Mouse (Mus musculus) forebrain, embryonic 16.5 days (tissue): ENCODE results near the gene Nomo1. TPM values are rescaled to one million over a fixed set of nuclear protein-coding genes. Genes with fewer than 3 reads are reported as not detected.

Source experiments
- ATAC-seq: fragments of 200-750 bp; cut with Nextera tagmentation; 2 replicates; pipeline ENCODE4 v1.8.0; 2017; ENCODE audit warnings: mild to moderate bottlenecking, moderate library complexity
- H3K27ac ChIP-seq: fragments of 300-500 bp; sonication (generic); 2 replicates; pipeline ENCODE4 v1.5.1; 2014; ENCODE audit warnings: low read length, control low read depth
- H3K27me3 ChIP-seq: fragments of 300-500 bp; sonication (generic); replicated peaks from 2 replicates; pipeline ENCODE4 v1.6.1; 2014; ENCODE audit warnings: low read length; ENCODE audit not compliant: control insufficient read depth, insufficient read depth
- H3K36me3 ChIP-seq: fragments of 300-500 bp; sonication (generic); 2 replicates; pipeline ENCODE4 v1.6.1; 2014; ENCODE audit not compliant: control insufficient read depth, insufficient read depth
- H3K4me1 ChIP-seq: fragments of 300-500 bp; sonication (generic); replicated peaks from 2 replicates; pipeline ENCODE4 v1.6.1; 2014; ENCODE audit warnings: low read length; ENCODE audit not compliant: control insufficient read depth, insufficient read depth
- H3K4me2 ChIP-seq: fragments of 300-500 bp; sonication (generic); 2 replicates; pipeline ENCODE4 v1.6.1; 2014; ENCODE audit warnings: mild to moderate bottlenecking, low read length, control low read depth
- H3K4me3 ChIP-seq: fragments of 300-500 bp; sonication (generic); replicated peaks from 2 replicates; pipeline ENCODE4 v1.5.1; 2014; ENCODE audit warnings: mild to moderate bottlenecking, low read length, control low read depth
- H3K9ac ChIP-seq: fragments of 300-500 bp; sonication (generic); replicated peaks from 2 replicates; pipeline ENCODE4 v1.6.1; 2014; ENCODE audit warnings: low read depth, low read length, control low read depth
- H3K9me3 ChIP-seq: fragments of 300-500 bp; sonication (generic); 2 replicates; pipeline ENCODE4 v1.6.1; 2016; ENCODE audit warnings: low read length; ENCODE audit not compliant: control insufficient read depth
- WGBS: fragments of 180-500 bp; shearing (Covaris S2); extraction: QIAGEN DNeasy Blood & Tissue Kit; methylation state at CpG from one replicate; pipeline ENCODE4 v1.1.7; 2014; 5-methylcytosine and 5-hydroxymethylcytosine counted together
- polyA plus RNA-seq: library from polyadenylated mRNA; unstranded; fragments of >200 nt; fragmentation: Nextera tagmentation; extraction: Ambion mirVana; gene quantifications from 2 replicates; pipeline ENCODE4 v1.2.1, GENCODE M21; 2015

Gene Nomo1
- polyA plus RNA-seq: 46.0 and 47.1 TPM in 2 replicates

DNA sequence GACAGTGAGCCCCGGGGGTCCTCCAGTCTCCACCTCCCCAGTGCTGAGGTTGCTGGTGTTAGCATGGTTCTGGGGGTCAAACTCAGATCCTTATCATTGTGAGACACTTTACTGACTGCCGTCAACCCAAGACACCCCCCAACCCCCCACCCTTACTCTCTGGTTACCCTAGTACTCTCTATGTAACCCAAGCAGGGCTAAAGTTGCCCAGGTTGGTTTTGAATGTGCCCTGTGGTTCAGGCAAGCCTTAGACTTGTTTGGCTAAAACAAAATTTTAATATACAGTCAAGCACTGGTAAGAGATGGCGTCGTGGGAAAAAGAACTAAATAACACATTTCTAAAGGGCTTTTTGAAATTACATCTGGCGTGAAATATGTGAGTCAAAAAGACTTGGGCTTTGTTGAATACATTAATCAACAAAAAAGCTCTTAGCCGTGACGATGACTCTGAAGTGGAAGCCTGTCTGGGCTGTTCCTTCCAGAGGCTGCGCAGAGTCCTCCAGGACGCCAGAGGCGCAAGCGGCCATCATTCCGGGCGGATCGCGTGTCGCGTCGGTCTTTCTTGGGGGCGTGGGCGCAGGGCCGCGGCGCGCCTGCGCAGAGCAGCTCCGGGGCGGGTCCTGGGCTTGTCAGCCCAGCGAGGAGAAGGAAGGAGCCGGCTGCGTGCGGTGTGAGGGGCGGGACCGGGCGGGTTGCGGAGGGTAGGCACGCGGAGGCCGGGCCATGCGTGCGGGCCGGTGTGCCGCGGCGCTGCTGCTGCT is at the start of gene Nomo1:
Gene Nomo1, plus strand, starts transcription at position 590 of the 761 bp plus-strand sequence.
- WGBS: 8% methylated on average over 38 of the region's 44 CpGs
- Histone ChIP-seq H3K36me3 (no peaks in the 10 kb centered on the region), H3K4me3 (peak within 1 kb of the TSS; percentile 79), H3K9ac (peak within 1 kb of the TSS; percentile 79), H3K4me1 (peaks cover 14% of the 10 kb centered on the region), H3K27ac (no peak within 1 kb of the TSS), H3K27me3 (no peaks in the 10 kb centered on the region), H3K4me2 (peak within 1 kb of the TSS; percentile 76), H3K9me3 (no peaks in the 10 kb centered on the region)
- ATAC-seq: peak; percentile 98

DNA sequence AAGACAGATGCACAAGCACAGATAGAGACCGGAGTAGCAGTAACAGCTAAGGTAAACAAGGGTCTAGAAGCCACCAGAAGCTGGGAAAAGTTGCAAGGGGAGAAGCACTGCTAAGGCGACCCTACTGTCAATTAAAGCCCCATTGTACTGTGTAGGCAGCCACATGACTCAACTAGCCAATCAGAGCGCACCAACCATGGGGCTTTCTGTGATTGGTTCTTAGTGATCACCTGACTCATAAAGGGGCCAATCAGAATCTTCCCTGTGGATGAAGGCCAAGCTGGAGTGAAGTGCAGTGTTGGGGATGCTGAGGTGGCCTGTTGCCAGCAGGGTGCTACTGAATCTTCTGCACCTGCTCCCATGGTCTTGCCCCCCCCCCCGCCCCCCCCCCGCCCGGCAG is 46.6 kb upstream of the Nomo1 start:
- Histone ChIP-seq H3K36me3 (no peaks in the 10 kb centered on the region), H3K4me1 (no peaks in the 10 kb centered on the region), H3K4me3 (no peak overlapping the region), H3K27me3 (no peaks in the 10 kb centered on the region), H3K4me2 (no peak overlapping the region), H3K27ac (no peak overlapping the region), H3K9me3 (no peaks in the 10 kb centered on the region), H3K9ac (no peak overlapping the region)
- WGBS: 78% methylated on average over 6 of the region's 6 CpGs
- no peak for ATAC-seq

DNA sequence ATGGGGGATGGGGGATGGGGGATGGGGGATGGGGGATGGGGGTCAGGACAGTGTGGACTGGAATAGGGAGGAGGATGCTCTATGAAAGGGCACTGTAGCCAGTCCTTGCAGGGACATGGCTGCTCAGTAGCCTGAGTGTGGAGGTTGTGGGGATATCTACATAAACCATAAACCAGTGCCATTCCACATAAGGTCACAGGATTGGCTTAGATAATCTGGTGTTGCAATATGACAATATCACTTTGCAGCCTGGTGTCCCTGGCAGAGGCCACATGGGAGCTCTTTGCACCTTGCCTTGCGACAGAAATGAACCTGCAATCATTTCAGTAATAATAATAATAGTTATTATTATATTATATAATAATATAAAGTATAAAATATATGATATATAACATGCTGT is 45.2 kb upstream of the Nomo1 start:
- H3K4me1 ChIP-seq: no peaks in the 10 kb centered on the region
- H3K4me3 ChIP-seq: no peak overlapping the region
- WGBS: 93% methylated on average over 1 of the region's 1 CpGs
- H3K9me3 ChIP-seq: no peaks in the 10 kb centered on the region
- no peaks in the 10 kb centered on the region for H3K27me3 ChIP-seq
- no peak for ATAC-seq
- H3K36me3 ChIP-seq: no peaks in the 10 kb centered on the region
- no peak overlapping the region for H3K4me2 ChIP-seq
- no peak overlapping the region for H3K9ac ChIP-seq
- no peak overlapping the region for H3K27ac ChIP-seq

DNA sequence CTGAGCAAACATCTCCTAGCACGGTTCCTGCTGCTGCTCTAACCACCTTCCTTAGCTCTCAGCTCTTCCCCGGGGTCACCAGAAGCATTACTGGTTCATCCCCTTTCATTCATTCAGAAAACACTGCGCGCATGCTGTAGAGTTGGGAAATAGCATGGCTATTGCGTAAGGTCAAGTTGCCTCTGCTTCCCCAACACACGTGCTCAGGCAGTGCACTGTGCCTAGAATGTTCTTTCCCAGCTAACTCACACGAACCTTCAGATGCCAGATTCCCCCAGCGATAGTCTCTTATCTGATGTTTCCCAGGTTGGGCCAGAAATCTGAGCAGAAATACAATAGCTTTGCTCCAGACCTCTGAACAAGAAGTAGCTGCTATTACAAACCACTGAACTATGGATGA is 41.0 kb upstream of the Nomo1 start:
- no peak for ATAC-seq
- no peak overlapping the region for H3K4me3 ChIP-seq
- 84% methylated on average over 8 of the region's 8 CpGs for WGBS
- H3K9me3 ChIP-seq: no peaks in the 10 kb centered on the region
- H3K27ac ChIP-seq: no peak overlapping the region
- H3K27me3 ChIP-seq: no peaks in the 10 kb centered on the region
- H3K36me3 ChIP-seq: no peaks in the 10 kb centered on the region
- H3K4me1 ChIP-seq: no peaks in the 10 kb centered on the region
- H3K9ac ChIP-seq: no peak overlapping the region
- no peak overlapping the region for H3K4me2 ChIP-seq

DNA sequence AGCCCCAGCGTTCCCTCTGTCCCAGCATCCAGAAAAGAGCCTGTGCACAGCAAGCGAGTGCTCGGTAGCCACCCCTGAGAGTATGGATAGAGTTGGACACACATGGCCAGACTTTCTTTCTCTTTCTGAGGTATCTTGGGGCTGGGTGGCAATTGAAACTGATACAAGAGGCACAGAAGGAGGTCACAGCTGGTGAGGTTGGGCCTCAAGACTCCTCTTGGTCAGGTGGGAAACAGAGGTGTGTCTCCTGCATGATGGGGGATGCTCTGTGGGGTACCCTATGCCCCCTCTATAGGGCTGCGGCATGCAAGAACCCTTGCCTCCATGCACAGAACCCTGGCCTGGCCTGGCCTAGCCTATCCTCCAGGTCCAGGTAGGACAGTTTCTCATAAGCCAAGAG is 32.9 kb upstream of the Nomo1 start:
- Histone ChIP-seq H3K27ac (no peak overlapping the region), H3K27me3 (no peaks in the 10 kb centered on the region), H3K4me1 (no peaks in the 10 kb centered on the region), H3K9ac (no peak overlapping the region), H3K4me2 (no peak overlapping the region), H3K9me3 (no peaks in the 10 kb centered on the region), H3K36me3 (no peaks in the 10 kb centered on the region), H3K4me3 (no peak overlapping the region)
- no peak for ATAC-seq
- 85% methylated on average over 4 of the region's 4 CpGs for WGBS

DNA sequence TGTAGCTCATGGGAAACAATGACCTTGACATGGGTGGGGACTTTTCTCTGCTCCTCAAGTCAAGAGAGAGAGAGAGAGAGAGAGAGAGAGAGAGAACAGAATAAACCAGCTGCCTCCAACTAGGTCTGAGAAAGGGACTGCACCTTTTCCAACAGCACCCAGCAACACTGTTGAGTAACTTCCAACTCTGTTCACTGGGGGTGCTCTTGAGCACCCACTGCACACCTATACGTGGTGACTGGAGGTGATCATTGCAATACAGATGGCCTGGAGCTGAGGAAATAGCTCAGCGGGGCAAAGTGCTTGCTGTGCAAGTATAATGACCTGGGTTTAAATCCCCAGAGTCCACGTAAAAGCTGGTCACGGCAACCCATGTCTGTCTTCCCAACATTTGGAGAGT is 30.8 kb upstream of the Nomo1 start:
- Histone ChIP-seq H3K27ac (no peak overlapping the region), H3K4me2 (no peak overlapping the region), H3K27me3 (no peaks in the 10 kb centered on the region), H3K4me3 (no peak overlapping the region), H3K9ac (no peak overlapping the region), H3K4me1 (no peaks in the 10 kb centered on the region), H3K36me3 (no peaks in the 10 kb centered on the region), H3K9me3 (no peaks in the 10 kb centered on the region)
- 59% methylated on average over 4 of the region's 4 CpGs for WGBS
- no peak for ATAC-seq

DNA sequence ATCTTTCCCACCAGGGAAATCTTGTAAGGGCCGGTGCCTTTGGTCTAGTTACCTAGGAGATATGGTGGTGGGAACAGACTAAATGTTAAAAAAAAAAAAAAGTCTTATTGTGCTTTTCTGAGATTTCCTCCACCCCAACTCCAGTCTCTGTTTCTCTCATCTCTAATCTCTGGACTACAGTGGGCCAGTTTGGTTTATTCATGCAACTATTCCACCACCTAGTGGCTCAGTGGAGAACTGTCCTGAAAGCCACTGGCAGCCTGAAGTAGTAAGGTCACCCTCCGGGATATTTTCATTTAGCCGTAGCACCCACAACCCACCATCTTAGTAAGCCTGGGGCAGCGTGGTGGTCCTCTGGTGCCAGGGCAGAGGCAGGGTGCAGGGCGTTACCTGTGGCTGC is 23.9 kb upstream of the Nomo1 start:
- no peaks in the 10 kb centered on the region for H3K36me3 ChIP-seq
- no peaks in the 10 kb centered on the region for H3K27me3 ChIP-seq
- H3K4me1 ChIP-seq: peaks cover 3% of the 10 kb centered on the region; the same call in 1 of the 2 replicates
- no peak overlapping the region for H3K27ac ChIP-seq
- no peak overlapping the region for H3K4me3 ChIP-seq
- no peak overlapping the region for H3K4me2 ChIP-seq
- no peaks in the 10 kb centered on the region for H3K9me3 ChIP-seq
- peak; percentile 70 for ATAC-seq
- WGBS: 30% methylated on average over 5 of the region's 5 CpGs
- H3K9ac ChIP-seq: 0 out of 2 replicates have a peak overlapping the region, but pooled peaks have one; percentile 9

DNA sequence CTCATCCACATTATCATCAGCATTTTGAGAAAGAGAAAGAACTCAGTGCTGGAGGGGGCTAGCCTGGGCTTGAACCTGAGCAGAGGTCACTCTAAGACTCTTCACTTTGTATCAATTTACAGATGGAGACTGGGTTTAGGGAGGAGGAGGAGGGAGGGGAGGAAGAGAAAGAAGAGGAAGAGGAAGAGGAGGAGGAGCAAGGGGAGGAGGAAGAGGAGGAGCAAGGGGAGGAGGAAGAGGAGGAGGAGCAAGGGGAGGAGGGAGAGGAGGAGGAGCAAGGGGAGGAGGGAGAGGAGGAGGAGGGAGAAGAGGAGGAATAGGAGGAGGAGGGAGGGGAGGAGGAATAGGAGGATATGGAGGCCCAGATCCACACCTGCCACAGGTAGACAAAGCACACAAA is 21.4 kb upstream of the Nomo1 start:
- H3K4me3 ChIP-seq: no peak overlapping the region
- H3K27ac ChIP-seq: no peak overlapping the region
- no peak for ATAC-seq
- no peaks in the 10 kb centered on the region for H3K27me3 ChIP-seq
- no peak overlapping the region for H3K9ac ChIP-seq
- H3K36me3 ChIP-seq: no peaks in the 10 kb centered on the region
- no peaks in the 10 kb centered on the region for H3K9me3 ChIP-seq
- peaks cover 3% of the 10 kb centered on the region; the same call in 1 of the 2 replicates for H3K4me1 ChIP-seq
- H3K4me2 ChIP-seq: no peak overlapping the region

DNA sequence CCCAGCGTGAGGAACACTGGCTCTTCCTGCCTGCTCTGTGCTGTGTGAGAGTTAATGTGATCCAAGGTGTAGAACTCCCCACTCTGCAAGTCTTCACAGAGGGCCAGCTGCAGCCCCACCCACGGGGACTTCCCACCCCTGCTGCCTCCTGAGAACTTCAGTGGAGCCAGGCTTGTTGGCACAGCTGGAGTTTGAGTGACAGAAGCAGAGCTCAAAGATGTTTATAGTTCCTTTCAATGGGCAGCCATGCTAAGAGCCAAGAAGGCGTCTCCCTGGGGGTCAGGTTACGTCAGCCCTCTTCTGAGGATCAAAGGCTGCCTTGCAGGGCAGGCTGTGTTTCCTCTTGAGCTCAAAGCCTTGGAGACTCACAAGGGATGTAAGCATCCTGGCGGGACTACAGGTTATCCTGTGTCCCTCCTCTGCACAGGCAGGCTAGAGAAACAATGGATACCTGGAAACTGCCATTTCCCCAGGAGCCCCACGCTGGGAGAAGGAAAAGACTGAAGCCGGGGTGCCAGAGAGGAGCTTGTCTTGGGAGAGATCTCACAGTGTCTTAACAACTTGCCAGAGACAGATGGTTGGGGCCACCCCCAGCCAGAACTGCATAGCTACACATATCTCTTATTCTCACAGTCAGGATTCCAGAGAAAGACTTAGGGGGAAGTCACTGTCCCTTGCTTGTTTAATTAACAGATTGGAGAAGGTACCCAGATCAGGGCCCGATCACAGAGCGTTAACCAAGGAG is 20.1 kb upstream of the Nomo1 start:
- Histone ChIP-seq H3K4me1 (peaks cover 3% of the 10 kb centered on the region; the same call in 1 of the 2 replicates), H3K4me3 (no peak overlapping the region), H3K9me3 (no peaks in the 10 kb centered on the region), H3K9ac (no peak overlapping the region), H3K36me3 (no peaks in the 10 kb centered on the region), H3K4me2 (no peak overlapping the region), H3K27me3 (no peaks in the 10 kb centered on the region), H3K27ac (peak overlapping the region; percentile 41; the same call in 1 of the 2 replicates)
- 18% methylated on average over 9 of the region's 9 CpGs for WGBS
- peak; percentile 36; the same call in 1 of the 2 replicates for ATAC-seq
